In the genomic region with DNA sequence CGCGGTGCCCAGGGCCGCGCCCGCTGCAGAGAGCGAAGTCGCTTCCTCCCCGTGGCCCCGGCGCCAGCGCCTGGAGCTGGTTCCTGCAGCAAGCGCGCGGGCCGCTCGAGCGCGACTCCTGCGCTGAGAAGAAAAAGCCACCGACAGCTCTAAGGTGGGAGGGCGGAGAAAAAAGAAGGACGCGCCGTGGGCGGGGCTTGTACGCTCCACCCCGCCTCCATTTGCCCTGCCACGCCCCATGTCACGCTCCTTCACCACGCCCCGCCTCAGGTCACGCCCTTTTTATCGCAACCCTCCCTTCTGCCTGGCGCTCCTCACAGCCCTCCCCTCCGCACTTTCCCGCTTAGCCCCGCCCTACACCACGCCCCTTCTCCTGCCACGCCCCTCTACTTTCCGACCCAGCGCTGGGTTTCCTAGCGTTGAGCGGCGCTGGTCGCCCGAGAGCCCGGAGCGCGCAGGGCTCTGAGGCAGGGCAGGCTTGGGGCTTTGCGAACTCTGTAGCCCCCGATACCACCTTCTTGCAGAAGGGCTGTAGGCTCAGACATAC, we compare ENCODE assay signal across 8 mouse cellular contexts. TPM values are rescaled to one million over a fixed set of nuclear protein-coding genes. Genes with fewer than 3 reads are reported as not detected.
DNase-seq lines count a peak whose midpoint lies in the region; ATAC-seq and TF ChIP-seq lines count a peak whose summit lies in the region.

TSS of gene Spsb1 (minus strand) at position 151 of the 547 bp plus-strand sequence.

- TF ChIP-seq CTCF in liver, embryonic 14.5 days (IDR thresholded peaks at IDR 0.05; ENCODE audit: low read depth) = peak; percentile 23; the same call in 1 of the 2 replicates
- peak; percentile 36; the same call in 1 of the 2 replicates for TF ChIP-seq CTCF in stomach, postnatal 0 days (IDR thresholded peaks at IDR 0.05; ENCODE audit: low read depth)

- WGBS in forebrain, embryonic 10.5 days = under 1% methylated on average over 48 of the region's 51 CpGs
- under 1% methylated on average over 51 of the region's 51 CpGs for WGBS in heart, embryonic 15.5 days
- under 1% methylated on average over 42 of the region's 51 CpGs for WGBS in liver, embryonic 14.5 days (ENCODE audit: insufficient replicate concordance)
- WGBS in neural tube, embryonic 11.5 days = under 1% methylated on average over 51 of the region's 51 CpGs
- 0% methylated on average over 51 of the region's 51 CpGs for WGBS in stomach, postnatal 0 days

- peak within 1 kb of the TSS; percentile 97 for H3K4me2 ChIP-seq in heart, embryonic 15.5 days
- H3K4me2 ChIP-seq in liver, embryonic 14.5 days (ENCODE audit: low read depth) = peak within 1 kb of the TSS; percentile 58
- H3K4me2 ChIP-seq in neural tube, embryonic 11.5 days (ENCODE audit: low read depth) = peak within 1 kb of the TSS; percentile 85
- H3K4me2 ChIP-seq in stomach, postnatal 0 days (replicated peaks; ENCODE audit: low read depth) = peak within 1 kb of the TSS; percentile 84

- no peaks in the 10 kb centered on the region for H3K36me3 ChIP-seq in forebrain, embryonic 10.5 days (replicated peaks)
- H3K36me3 ChIP-seq in heart, embryonic 15.5 days = no peaks in the 10 kb centered on the region
- H3K36me3 ChIP-seq in liver, embryonic 14.5 days (replicated peaks; ENCODE audit: control insufficient read depth, insufficient read depth, low read depth) = no peaks in the 10 kb centered on the region
- no peaks in the 10 kb centered on the region for H3K36me3 ChIP-seq in neural tube, embryonic 11.5 days (ENCODE audit: control insufficient read depth, insufficient read depth, low read length)
- no peaks in the 10 kb centered on the region for H3K36me3 ChIP-seq in stomach, postnatal 0 days (ENCODE audit: control insufficient read depth, insufficient read depth, low read length)

- peaks cover 40% of the 10 kb centered on the region for H3K4me1 ChIP-seq in forebrain, embryonic 10.5 days
- H3K4me1 ChIP-seq in heart, embryonic 15.5 days (replicated peaks) = peaks cover 34% of the 10 kb centered on the region
- peaks cover 2 to 4% of the 10 kb centered on the region in 2 experiments; a peak in 2 of 4 replicates for H3K4me1 ChIP-seq in liver, embryonic 14.5 days (replicated peaks; ENCODE audit: control insufficient read depth in 2 of 2, insufficient read depth in 2 of 2, low read length in 1 of 2)
- peaks cover 11% of the 10 kb centered on the region for H3K4me1 ChIP-seq in neural tube, embryonic 11.5 days (ENCODE audit: control insufficient read depth, insufficient read depth, low read length)
- no peaks in the 10 kb centered on the region; the same call in 1 of the 2 replicates for H3K4me1 ChIP-seq in stomach, postnatal 0 days (replicated peaks; ENCODE audit: control insufficient read depth, insufficient read depth)

- peak within 1 kb of the TSS; percentile 79 for H3K9ac ChIP-seq in heart, embryonic 15.5 days
- no peak within 1 kb of the TSS for H3K9ac ChIP-seq in liver, embryonic 14.5 days (replicated peaks)
- peak within 1 kb of the TSS; percentile 74 for H3K9ac ChIP-seq in neural tube, embryonic 11.5 days (ENCODE audit: low read length)
- H3K9ac ChIP-seq in stomach, postnatal 0 days (ENCODE audit: low read length) = peak within 1 kb of the TSS; percentile 84

- peak within 1 kb of the TSS; percentile 80 for H3K4me3 ChIP-seq in forebrain, embryonic 10.5 days
- H3K4me3 ChIP-seq in heart, embryonic 15.5 days = peak within 1 kb of the TSS; percentile 72
- peak within 1 kb of the TSS; percentile 33 to 43 for H3K4me3 ChIP-seq in liver, embryonic 14.5 days (ENCODE audit: insufficient read depth in 1 of 2, low read depth in 2 of 2, low read length in 2 of 2)
- H3K4me3 ChIP-seq in neural tube, embryonic 11.5 days (ENCODE audit: low read depth, low read length) = peak within 1 kb of the TSS; percentile 78
- peak within 1 kb of the TSS; percentile 69 for H3K4me3 ChIP-seq in stomach, postnatal 0 days (ENCODE audit: low read depth, low read length)

- no peaks in the 10 kb centered on the region for H3K9me3 ChIP-seq in forebrain, embryonic 10.5 days
- H3K9me3 ChIP-seq in heart, embryonic 15.5 days (replicated peaks) = no peaks in the 10 kb centered on the region
- H3K9me3 ChIP-seq in liver, embryonic 14.5 days (ENCODE audit: control insufficient read depth, low read length) = no peaks in the 10 kb centered on the region
- no peaks in the 10 kb centered on the region for H3K9me3 ChIP-seq in neural tube, embryonic 11.5 days (ENCODE audit: control insufficient read depth, low read length)
- no peaks in the 10 kb centered on the region for H3K9me3 ChIP-seq in stomach, postnatal 0 days (ENCODE audit: control insufficient read depth, low read length)

- peak; percentile 99 for DNase-seq in CD4-positive, CD25-positive, alpha-beta regulatory T cell, adult 2 months (ENCODE audit: low read depth, low spot score)
- DNase-seq in c-Kit-negative CD71-positive TER-119-positive erythroid progenitor cells, embryonic 14.5 days (ENCODE audit: low read depth, low spot score) = peak; percentile 74
- peak; percentile 98 for DNase-seq in forebrain, embryonic 10.5 days (ENCODE audit: extremely low spot score, low spot score)
- DNase-seq in kidney, postnatal 25 days = peak; percentile 98 to 99
- peak; percentile 76 to 83 (median 80) for DNase-seq in liver, embryonic 14.5 days (ENCODE audit: low read depth in 3 of 3, low spot score in 3 of 3)
- DNase-seq in neural tube, embryonic 11.5 days (ENCODE audit: low spot score) = peak; percentile 97
- peak; percentile 99 for DNase-seq in stomach, postnatal 0 days (ENCODE audit: low spot score)

- TF ChIP-seq EP300 in liver, embryonic 14.5 days (IDR thresholded peaks at IDR 0.05; ENCODE audit: low read depth) = no peak
- no peak for TF ChIP-seq EP300 in stomach, postnatal 0 days (optimal IDR thresholded peaks at IDR 0.05)

- H3K27me3 ChIP-seq in forebrain, embryonic 10.5 days (ENCODE audit: poor library complexity, severe bottlenecking) = peaks cover 75% of the 10 kb centered on the region
- peaks cover 20% of the 10 kb centered on the region for H3K27me3 ChIP-seq in heart, embryonic 15.5 days
- H3K27me3 ChIP-seq in liver, embryonic 14.5 days (ENCODE audit: control insufficient read depth, insufficient read depth, low read length) = peaks cover 56% of the 10 kb centered on the region
- peaks cover 8% of the 10 kb centered on the region; the same call in 1 of the 2 replicates for H3K27me3 ChIP-seq in neural tube, embryonic 11.5 days (ENCODE audit: control insufficient read depth, insufficient read depth, low read length)
- H3K27me3 ChIP-seq in stomach, postnatal 0 days (ENCODE audit: control insufficient read depth, insufficient read depth, low read length) = no peaks in the 10 kb centered on the region

- ATAC-seq in heart, embryonic 15.5 days (replicated peaks; ENCODE audit: insufficient number of reproducible peaks, insufficient read depth, low FRiP score, low read depth) = peak; percentile 94
- ATAC-seq in liver, embryonic 14.5 days (ENCODE audit: insufficient read depth) = peak; percentile 91
- ATAC-seq in neural tube, embryonic 11.5 days (ENCODE audit: insufficient read depth, low FRiP score, low TSS enrichment) = peak; percentile 85
- peak; percentile 93 for ATAC-seq in stomach, postnatal 0 days (ENCODE audit: low FRiP score, low TSS enrichment)

- H3K27ac ChIP-seq in forebrain, embryonic 10.5 days = peak within 1 kb of the TSS; percentile 86
- H3K27ac ChIP-seq in heart, embryonic 15.5 days = peak within 1 kb of the TSS; percentile 78
- H3K27ac ChIP-seq in liver, embryonic 14.5 days = no peak within 1 kb of the TSS
- H3K27ac ChIP-seq in neural tube, embryonic 11.5 days (ENCODE audit: low read depth, low read length) = peak within 1 kb of the TSS; percentile 61
- peak within 1 kb of the TSS; percentile 85 for H3K27ac ChIP-seq in stomach, postnatal 0 days (replicated peaks)

RNA-seq across cellular contexts. Expression of gene Spsb1, which starts in this region (rescaled TPM):
- 9.0 and 11.2 TPM in 2 replicates for polyA plus RNA-seq in forebrain, embryonic 10.5 days (2016; fragmentation: Nextera tagmentation; extraction: Ambion mirVana)
- 10.2 and 12.5 TPM in 2 replicates for polyA plus RNA-seq in heart, embryonic 15.5 days (2015; fragmentation: Nextera tagmentation; extraction: Ambion mirVana)
- 0.23 and 0.25 TPM in 2 replicates for polyA plus RNA-seq in liver, embryonic 14.5 days (2012; rRNA removed)
- 0.46 and 0.56 TPM in 2 replicates for polyA plus RNA-seq in liver, embryonic 14.5 days (2014; fragmentation: Nextera tagmentation; extraction: Ambion mirVana)
- polyA plus RNA-seq in neural tube, embryonic 11.5 days (2014; fragmentation: Nextera tagmentation; extraction: Ambion mirVana) = 25.8 and 26.9 TPM in 2 replicates
- polyA plus RNA-seq in stomach, postnatal 0 days (2015; fragmentation: Nextera tagmentation; extraction: Ambion mirVana) = 10.0 and 13.1 TPM in 2 replicates

Comparison
In these comparisons a context has a peak if more than half of its experiments do, and no peak if none do; other contexts are left out.
1. Peak in DNase-seq, ATAC-seq, H3K4me3 ChIP-seq and H3K4me2 ChIP-seq in liver, embryonic 14.5 days; RNA of the gene not detected or under 1 TPM.